Mouse (Mus musculus) adrenal gland, adult 8-10 months (tissue): ENCODE data around the gene Clybl. TPM values are rescaled to one million over a fixed set of nuclear protein-coding genes. Genes with fewer than 3 reads are reported as not detected.

Experiments
- DNase-seq: peaks from one replicate; pipeline ENCODE4 v3.0.0; 2022
- total RNA-seq, 4 experiments: library from RNA; stranded (reverse); gene quantifications; 2 replicates each; pipeline ENCODE4 v1.2.4; 2022

Gene Clybl
- total RNA-seq, 4 experiments from 2014 or later = 49.7 to 81.2 (median 66.3) TPM

DNA sequence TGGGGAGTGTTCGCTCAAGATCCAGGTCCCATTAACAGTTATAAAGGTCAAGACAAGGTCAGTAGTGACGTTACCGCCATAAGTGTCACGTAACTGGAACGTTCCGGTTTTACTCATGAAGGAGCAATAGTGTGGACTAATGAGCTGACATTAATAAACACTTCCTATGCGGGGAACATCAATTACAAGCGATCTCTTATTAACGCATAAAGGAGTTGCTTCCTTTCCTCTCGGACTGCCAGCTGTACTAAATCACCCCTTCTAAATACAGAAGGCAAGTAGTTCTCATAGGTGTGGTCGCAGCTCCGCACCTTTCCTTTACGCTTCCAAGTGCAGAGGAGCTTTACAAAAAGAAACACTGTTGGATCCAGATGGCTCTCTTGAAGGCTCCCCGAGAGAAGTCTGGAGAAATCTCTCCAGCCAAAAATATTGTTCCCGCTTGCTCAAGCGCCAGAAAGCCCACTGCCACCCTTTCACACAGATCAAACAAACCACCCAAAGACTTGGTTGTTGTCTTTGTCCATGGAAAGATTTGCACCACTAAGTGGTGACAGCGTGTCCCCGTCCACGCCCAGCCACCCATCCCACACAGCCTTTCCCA lies 207.0 kb downstream of the Clybl start:
- DNase-seq = no peak

DNA sequence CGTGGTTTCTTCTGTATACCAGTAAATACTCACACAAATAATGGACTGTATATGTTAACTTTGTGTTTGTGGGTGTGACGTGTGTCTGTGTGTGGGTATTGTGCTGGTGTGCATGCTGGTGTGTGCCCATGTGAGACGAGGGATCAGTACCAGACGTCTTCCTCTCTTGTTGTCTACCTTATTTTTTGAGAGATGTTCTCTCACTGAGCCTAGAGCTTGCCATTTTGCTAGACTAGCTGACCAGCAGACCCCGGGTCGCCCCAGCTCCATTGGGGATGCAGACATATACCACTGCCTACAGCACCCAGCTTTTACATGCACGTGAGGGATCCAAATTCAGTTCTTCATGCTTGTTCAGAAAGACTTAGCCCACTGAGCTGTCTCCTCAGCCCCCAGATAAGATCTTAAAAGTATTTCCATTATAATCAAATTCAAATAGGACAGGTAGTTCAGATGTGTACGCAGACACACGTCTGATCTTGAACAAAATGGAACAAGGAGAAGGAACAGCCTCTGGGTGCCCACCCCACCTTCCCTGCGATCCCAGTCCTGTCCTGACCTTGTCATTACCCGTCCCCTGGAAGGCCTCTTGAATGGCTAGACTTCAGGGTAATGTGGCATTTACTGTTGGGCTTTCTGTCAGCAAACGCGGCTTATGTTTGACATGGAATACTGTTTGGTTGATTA lies 208.3 kb downstream of the Clybl start:
- DNase-seq = no peak

DNA sequence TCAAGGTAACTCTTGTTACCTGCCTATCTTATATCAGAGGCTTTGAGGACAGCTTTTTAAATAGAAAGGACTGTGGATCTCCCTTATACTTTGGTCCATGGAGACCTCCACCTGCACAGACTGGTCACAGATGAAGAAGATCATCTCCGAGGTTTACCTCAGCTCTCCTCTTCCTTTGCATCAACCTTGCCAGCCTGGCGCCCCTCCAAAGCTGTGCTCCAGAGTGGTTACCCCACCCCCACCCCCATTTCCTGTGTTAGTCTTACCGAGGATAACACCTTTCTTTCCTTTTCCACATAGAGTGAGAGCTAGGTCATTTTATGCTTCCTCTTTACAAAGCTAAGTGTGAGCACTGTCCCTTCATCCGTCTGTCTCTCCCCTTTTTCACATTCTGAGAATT lies 209.4 kb downstream of the Clybl start:
- DNase-seq = no peak

DNA sequence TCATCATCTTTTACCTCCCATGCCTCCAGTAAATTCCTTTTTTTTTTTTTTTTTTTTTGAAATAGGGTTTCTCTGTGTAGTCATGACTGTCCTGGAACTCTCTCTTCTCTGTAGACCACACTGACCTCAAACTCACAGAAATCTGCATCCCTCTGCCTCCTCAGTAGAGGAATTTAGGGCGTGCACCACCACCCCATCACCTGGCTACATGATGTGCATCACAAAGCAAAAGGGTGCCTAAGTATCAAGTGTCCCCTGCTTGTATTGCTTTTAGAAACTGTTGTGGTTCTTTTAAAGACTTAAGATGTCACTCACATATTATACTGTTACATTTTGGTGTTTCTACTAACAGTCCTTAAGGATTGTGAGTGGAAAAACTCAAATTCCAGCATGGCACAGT lies 211.6 kb downstream of the Clybl start:
- no peak for DNase-seq

DNA sequence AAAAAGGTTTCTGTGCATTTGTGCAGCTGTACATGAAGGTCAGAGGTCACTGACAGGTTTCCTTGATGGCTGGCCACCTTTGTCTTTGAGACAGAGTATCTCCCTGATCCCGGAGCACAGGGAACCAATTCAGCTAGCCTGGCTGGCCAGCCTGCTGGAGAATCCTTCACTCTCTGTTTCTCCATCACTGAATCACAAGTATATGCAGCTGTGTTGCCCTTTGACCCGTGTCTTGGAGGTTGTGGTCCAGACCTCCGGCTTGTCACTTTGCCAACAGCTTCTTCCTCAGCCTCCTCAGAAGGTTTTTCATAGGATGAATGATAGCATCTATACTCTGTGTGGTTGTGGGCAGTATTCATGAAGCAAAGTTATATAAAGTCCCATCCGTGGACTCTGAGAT lies 217.2 kb downstream of the Clybl start:
- DNase-seq = no peak

DNA sequence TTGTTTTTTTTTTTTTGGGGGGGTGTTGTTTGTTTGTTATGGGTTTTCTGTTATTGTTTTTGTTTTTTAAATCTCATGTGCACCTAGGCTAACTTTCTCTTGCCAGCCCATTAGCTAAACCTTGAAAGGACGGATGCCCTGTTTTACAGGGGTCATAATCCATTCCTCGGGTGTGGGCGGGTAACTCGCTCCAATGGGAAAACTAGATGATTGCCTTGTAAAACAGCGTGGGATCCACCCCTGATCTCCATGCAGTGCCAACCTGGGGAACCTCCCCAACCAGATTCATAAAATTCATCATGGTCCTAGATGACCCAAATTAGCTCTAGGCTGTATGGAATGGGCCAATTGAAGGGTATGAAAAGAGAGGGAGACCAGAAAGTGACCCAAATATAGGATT lies 218.4 kb downstream of the Clybl start:
- DNase-seq = no peak

DNA sequence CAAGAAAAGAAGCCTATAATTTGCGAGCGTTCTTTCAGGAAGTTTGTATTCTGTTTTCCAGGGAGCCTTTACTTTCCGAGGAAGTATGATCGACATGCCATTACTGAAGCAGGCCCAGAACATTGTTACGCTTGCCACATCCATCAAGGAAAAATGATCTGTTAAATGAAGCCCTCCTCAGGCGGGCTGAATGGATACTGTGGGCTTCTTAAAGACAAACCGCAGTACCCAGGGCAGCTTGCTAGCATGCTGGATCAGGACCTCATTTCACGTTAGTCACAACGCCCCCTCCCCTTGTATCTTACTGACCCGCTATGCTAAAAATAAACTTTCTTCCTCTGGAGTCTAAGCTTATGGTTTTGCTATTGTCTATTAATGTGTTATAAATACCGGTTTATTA lies 220.4 kb downstream of the Clybl start:
- DNase-seq = no peak

DNA sequence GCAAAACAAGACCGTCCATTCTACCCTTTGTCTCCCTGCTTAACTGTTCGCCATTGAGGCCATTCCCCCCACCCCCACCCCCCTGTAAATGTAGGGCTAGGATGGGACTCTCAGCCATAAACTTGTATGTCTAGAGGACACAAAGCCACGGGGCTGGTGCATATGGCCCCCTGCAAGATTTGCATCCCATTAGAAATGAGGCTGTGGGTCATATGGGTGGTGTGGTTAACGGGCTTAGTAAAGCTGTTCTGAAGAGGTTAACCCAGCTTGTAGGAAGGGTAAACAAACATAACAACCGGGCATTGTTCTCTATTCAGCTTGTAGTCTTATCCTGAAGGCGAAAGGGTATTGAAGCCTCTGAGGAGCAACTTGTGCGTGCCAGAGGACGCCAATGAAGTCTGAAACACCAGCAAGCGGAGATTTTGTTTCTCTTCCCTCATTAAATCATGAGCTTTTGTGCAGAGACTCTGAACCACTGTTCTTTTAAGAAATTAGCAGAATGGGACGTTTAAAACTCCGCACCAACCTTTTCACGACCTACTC lies 221.3 kb downstream of the Clybl start:
- DNase-seq = no peak

DNA sequence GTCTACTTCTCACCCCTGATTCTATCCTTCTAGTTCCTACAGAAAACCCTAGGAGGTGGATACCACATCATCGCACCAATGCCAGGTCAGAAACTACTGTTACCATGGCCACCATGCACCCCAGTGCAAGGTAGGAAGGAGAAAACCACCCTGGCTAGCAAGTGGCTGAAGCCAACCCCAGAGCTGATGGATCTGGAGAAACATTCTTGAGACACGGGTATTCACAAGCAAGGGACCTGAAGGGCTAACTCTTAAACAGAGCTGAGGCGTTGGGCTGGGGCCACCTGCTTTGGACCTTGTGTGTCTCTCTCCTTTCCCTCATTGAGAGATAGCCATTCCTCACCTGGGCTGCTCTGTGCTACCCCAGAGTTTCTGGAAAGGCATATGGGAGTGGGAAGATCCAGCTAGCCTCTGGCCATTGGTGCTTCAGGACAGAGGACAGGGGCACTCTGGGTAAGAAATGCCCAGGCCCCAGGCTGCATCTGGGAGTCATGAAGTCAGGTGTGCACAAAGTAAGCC lies 222.0 kb downstream of the Clybl start:
- DNase-seq = no peak

DNA sequence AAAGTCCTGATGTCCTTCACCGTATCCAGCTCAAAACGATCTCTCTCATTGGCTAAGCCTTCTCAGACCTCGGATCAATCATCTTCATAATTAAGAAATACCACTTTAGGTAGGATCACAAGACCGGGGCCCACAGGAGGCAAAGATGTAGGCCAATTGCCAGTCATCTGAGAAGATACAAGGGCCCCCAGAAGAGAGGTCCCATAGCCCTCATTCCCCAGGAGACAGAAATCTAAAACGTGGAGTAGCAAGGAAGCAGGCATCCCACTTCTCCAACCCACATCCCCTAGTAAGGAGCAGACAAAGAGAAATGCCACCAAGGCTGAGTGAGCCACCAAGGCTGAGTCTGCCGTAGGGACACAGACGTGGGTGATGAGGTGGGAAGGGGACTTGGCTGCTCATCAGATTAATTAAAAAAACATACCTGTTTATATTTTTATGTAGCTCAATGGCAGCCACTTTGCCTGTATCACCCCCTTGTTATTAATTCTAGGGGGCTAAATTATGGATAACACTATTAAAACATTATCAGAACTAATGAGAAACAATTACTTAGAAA lies 223.2 kb downstream of the Clybl start:
- no peak for DNase-seq

DNA sequence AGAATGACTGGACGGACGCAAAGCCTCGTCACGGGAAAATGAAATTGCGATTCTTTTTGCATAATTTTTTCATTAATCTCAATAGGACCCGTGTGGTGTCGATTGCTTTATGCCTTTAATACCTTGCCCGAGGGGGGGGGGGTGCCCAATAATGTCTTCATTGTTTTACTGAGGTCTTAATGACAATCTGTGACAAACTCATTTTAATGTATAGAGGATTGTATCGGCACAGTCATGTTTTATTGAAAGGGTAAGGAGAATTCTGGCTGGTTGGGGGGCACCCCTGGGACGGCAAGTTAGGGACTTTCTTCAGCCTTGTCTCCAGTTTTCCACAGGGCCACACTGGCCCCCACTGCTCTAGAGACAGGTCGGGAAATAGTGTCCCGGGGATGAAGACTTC lies 223.7 kb downstream of the Clybl start:
- DNase-seq = no peak

DNA sequence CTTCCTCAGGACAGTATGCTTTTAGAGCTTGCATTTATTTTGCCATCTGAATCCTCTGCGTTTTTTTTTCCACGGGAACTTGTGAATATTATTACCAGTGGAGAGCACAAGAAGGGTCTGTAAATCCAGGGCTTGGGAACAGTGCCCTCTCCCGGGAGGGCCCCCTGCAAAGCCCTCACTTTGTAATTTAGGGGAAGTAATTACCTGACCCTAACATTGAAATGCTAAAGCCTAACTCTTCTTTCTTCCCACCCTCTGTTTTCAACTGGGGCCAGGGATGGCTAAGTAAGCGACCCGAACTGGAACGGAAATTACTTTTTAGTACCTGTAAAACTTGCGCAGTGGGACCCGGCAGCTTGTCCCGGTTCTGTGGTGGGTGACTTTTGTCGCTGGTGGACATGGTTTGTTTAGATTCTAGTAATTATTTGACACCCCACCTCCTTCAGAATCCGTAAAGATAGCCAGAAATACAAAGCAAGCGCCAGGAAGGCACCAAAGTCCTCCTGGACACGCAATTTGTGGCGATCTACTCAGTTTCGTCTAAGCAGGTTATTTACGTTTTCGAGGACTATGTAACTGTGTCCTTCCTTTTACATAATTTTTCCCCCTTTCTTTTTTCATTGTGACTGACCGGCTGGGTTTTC lies 224.5 kb downstream of the Clybl start:
- no peak for DNase-seq

DNA sequence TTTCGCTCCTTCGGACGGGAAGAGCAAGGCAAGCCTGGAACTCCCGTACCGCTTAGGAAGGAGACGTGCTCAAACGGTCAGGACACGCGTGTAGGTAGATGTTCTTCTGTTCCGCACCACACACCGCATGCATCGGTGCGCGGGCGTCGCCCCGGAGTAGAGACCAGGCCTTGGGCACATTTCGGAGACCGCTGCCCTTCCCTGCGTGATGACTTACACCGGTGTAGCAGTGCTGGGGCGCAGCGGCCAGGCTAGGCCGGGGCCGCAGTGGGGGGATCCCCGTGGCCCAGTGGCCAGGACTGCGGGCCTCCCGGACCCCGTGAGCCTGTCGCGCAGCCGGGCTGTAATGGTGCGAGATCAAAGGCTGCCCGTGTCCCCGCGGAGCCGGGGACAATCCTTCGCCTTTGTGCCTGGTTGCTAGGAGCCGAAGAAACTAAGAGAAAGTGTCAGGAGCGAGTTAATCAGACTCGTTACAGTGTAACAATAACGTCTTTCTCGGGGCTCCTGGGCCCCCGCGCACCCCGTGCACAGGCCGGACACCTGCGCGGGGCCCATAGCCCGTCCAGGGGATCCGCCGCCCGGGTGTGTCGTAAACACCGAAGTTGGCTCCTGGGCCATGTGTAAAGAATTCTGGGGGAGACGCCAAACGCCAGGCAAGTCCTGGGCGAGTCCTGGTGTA lies 225.2 kb downstream of the Clybl start:
- no peak for DNase-seq

DNA sequence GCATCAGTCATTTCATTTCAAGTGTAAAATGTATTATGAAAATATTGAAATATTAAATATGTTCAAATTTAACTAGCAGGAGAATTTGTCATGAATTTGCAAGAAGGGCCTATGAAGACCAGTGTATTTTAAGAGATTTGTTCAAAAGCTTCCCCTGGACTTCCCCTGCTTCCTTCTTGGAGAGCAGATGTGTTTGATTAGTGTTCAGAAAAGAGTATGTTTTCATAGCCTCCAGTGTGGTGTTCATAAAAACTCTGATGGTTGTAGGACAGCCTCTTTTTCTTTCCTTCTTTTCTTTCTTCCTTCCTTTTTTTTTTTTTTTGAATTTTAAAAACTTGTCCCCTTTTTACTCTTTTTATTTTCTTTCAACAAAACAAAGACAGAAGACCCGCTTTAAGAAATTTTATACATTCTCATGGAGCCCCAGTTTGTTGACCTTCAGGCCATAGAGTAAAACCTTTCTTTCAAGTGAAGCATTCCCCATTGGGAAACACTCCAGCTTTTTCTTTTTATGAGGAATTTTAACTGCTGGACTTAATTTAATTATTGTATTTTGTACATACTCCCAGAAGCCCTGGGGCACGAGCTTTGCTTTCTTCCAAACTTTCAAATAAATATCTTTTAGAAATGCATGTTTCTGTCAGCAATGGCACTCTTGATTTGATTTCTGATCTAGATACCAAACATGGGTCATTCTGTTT lies 231.5 kb downstream of the Clybl start:
- DNase-seq = no peak

DNA sequence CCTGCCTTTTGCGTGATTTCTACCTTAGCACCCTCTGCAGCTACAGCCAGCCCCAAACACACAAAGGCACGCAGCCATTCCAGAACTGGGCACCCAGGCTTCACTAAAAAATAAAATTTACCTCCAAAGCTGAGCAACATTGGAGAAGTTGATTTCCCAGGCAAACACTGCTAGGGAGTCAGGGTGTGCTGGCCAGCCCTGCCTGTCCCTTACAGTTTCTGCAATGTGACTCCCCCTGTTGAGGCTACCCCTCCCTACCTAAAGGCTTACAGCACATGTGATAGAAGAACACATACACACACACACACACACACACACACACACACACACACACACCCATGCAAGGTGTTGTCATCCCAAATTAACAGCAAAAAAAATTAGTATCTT lies 232.0 kb downstream of the Clybl start:
- DNase-seq = no peak

DNA sequence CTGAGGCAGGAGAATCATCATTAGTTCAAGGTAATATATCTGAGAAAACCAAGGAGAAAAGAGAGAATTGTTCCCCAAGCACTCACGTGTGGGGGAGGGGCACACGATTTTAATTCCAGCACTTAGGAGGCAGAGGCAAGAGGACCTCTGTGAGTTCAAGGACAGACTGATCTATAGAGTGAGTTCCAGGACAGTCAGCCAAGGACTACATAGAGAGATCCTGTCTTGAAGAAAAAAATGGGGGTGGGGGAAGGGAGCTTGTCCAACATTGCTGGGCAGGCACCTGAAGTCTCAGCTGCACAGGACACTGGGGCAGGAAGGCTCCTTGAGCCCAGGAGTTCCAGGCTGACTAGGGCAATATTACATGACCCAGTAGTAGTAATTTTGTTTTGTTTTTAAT lies 233.3 kb downstream of the Clybl start:
- DNase-seq = no peak

DNA sequence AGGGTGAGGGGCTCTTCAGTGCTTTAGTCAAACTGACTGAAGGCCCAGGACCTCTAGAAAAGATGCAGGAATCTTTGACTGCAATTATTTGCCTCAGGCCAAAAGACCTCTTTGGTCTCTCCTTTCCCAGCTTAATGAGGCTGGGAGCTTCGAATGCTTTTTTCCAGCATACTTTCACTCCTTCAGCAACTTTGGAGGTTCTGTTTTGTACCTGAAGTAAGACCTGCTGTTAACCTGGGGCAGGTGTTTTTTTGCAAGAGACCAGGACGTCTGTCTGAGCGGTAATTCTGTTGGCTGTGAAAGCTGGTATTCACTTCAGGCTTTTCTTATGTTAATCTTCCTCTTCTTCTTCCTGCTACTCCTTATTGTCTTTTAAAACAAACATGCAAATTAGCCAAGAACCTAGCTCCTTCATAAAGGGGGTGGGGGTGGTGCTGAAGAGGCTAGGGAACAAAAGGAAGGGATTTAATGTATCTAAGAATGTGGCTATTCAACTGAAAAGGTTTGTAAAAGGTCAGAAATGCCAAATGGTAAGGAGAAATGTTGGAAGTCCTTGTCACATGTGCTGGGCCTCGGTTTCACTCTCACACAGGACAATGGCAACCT lies 234.8 kb downstream of the Clybl start:
- DNase-seq = no peak

DNA sequence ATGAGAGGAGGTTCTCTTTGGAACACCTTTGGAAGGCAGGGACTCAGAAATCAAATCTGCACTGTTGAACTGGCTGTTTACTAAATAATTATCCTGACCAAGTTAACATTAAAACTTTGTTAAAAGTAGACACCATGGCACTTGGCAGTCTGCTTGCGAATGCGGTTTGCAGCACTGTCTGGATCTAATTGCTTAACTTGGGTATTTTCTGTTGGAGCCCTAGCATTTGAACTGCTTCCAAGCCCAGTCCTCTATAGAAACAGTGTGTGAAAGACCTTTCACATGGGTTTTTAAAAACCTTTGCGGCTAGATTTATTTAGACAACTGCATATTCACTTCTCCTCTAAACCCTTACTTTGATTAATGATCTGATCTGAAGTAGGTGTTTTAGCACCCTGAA lies 242.9 kb downstream of the Clybl start:
- no peak for DNase-seq

DNA sequence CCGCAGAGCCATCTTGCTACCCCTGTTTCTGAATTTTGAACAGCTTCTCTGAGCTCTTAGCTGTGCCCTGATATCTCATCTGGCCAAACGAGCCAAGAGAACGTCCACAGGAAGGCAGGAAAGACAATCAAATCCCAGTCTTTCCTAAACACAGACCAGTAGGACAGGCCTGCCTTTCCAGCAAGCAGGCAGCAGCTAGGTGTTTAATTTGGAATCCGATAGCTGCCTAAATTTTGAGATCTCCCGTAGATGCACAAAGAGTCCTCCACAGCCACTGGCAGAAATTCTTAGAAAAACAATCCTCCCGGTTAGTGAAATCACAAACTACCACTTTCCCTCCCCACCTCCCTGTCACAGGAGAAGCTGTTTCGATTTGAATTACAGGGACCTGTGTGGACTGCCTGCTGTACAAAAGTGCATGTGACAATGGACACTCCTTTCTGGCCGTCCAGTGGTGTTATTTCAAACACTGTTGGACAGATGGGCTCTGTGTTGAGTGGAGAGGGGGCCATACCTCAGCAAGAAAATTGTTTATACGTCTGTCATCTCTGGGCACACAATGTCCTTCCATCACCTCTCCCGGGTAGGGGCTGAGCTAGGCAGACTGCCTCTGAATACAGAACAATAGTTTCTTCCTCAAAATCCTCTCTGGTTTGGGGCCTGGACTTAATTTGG lies 245.2 kb downstream of the Clybl start:
- DNase-seq = no peak

DNA sequence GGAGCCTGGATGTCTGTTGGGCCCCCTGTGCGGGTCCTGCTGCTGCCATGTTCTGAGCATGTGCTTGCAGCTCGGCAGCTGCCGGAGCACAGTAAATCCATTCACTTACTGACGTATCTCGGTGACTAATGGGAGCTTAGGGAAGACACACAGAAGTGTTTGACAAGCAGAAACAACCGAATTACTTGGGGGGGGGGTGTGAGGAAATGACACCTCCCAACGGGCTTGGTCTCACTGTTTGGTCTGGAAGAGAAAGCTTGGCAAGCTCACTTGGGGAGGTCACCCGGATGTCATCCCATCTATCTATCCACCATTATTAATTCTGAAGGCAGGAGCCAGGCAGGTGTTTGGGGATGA lies 245.7 kb downstream of the Clybl start:
- no peak for DNase-seq

DNA sequence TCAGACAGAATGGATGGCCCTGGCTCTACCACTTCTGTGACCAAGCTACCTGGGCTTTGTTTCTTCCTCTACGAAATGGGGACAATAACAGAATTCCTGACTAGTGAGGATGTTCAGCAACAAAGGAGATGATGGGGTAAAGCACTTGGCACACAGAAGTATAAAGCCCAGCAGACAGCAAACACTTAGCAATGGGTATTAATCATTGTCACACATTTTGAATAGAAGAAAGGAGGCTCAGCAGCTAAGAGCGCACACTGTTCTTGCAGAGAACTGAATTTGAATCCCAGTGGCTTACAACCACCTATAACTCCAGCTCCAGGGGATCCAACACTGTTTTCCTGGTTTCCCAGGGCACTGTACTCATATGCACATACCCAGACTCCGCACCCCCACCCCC lies 246.2 kb downstream of the Clybl start:
- DNase-seq = no peak
